Mouse (Mus musculus) heart, adult 2 months (tissue): Measurements from ENCODE around the gene Adamts20. TPM values are rescaled to one million over a fixed set of nuclear protein-coding genes. Genes with fewer than 3 reads are reported as not detected.

Source experiments
- DNase-seq, 2 experiments: peaks; one replicate each; pipeline ENCODE4 v3.0.0; 2021
- H3K27ac ChIP-seq: fragments of 200-600 bp; 2 replicates; pipeline ENCODE4 v1.8.1; 2022
- H3K27me3 ChIP-seq: fragments of 200-500 bp; 2 replicates; pipeline ENCODE4 v1.6.1; 2012; ENCODE audit warnings: mild to moderate bottlenecking, low read length, inconsistent platforms, mixed read lengths; ENCODE audit not compliant: control insufficient read depth, insufficient read depth
- H3K36me3 ChIP-seq: fragments of 200-500 bp; 2 replicates; pipeline ENCODE4 v1.6.1; 2012; ENCODE audit warnings: low read length, inconsistent platforms; ENCODE audit not compliant: control insufficient read depth, insufficient read depth
- H3K4me1 ChIP-seq: fragments of 200-500 bp; 2 replicates; pipeline ENCODE4 v1.6.1; 2011; ENCODE audit warnings: low read length; ENCODE audit not compliant: control insufficient read depth, insufficient read depth
- H3K4me3 ChIP-seq: fragments of 200-600 bp; 2 replicates; pipeline ENCODE4 v1.8.1; 2022
- H3K79me2 ChIP-seq: fragments of 200-500 bp; replicated peaks from 2 replicates; pipeline ENCODE4 v1.6.1; 2012; ENCODE audit warnings: mild to moderate bottlenecking, inconsistent platforms, low read length, moderate library complexity, mixed read lengths; ENCODE audit not compliant: control insufficient read depth, insufficient read depth
- H3K9ac ChIP-seq: fragments of 200-500 bp; 2 replicates; pipeline ENCODE4 v1.6.1; 2012; ENCODE audit warnings: low read depth, mild to moderate bottlenecking, control low read depth, inconsistent platforms, low read length, mixed read lengths
- CTCF ChIP-seq: fragments of 200-600 bp; IDR thresholded peaks from 2 replicates; pipeline ENCODE4 v1.8.1; 2022; ENCODE audit warnings: antibody characterized with exemption, mild to moderate bottlenecking, moderate library complexity
- EP300 ChIP-seq: fragments of 200-500 bp; IDR thresholded peaks from 2 replicates; pipeline ENCODE4 v1.6.1; 2011; ENCODE audit warnings: low read depth, low read length, control low read depth; ENCODE audit not compliant: insufficient read depth
- POLR2A ChIP-seq: fragments of 200-500 bp; IDR thresholded peaks from 2 replicates; pipeline ENCODE4 v1.6.1; 2011; ENCODE audit warnings: mild to moderate bottlenecking, low read depth, low read length, control low read depth; ENCODE audit not compliant: insufficient read depth
- WGBS: fragments of 180-500 bp; shearing (Covaris S2); methylation state at CpG from one replicate; pipeline ENCODE4 v1.1.7; 2018; 5-methylcytosine and 5-hydroxymethylcytosine counted together
- intact Hi-C: fragments of 180-260 bp; cut with DNase I; formaldehyde crosslinking; loops from one replicate; pipeline ENCODE4 v1.15.1; 2025
- polyA plus RNA-seq: library from polyadenylated mRNA; depleted of rRNA; stranded (reverse); fragments of >200 nt; gene quantifications from 2 replicates; pipeline ENCODE4 v1.2.3, GENCODE M21; 2012
- total RNA-seq, 2 experiments: library from RNA; stranded (reverse); gene quantifications; 2 replicates each; pipeline ENCODE4 v1.2.3; 2021

Adamts20 gene
- total and polyA plus RNA-seq, 3 experiments: 0.08 to 0.16 (median 0.09) TPM

DNA sequence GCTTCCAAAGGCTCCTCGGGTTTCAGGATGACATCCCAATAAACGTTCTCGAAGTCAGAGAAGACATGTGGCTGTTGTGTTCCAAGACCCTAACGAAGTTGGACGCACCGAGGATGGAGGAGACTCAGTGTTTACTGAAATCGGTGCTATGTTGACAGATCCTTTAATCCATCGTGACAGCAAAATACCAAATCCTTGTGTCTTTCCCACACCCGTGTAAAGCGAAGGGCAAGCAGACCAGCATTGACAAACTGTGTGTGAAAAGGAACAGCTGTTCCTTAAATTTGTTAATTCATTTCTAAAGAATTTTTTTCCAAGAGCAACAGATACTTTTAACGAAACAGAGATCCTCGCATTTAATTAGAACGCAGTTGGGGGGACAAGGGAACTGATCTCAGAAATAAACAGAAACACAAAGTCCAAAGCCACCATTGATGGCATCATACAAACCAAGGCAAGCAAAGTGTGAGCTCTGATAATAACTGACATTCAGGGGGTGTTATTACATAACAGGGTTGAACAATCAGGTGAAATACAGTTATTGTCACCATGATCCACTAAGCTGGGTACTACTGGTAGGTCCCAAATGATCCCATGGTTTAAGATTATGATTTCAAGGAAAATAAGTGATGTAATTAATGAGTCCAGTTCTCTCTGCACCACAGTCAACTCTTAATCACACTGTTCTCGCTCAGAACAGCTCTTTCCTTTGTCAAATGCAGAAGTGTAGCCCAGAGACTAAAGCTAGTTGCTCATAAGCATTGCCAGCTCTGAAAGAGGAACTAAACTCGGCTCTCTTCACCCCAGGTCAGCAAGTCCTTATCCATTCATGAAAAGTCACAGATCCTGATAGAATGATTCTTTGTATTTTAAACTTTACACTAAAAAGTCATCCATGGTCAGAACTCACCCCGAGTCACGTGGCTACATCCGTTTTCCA is 47.7 kb downstream of the Adamts20 start:
- Histone ChIP-seq H3K27ac (no peak overlapping the region), H3K79me2 (no peaks in the 10 kb centered on the region), H3K4me3 (no peak overlapping the region), H3K4me1 (no peaks in the 10 kb centered on the region), H3K9ac (no peak overlapping the region), H3K36me3 (no peaks in the 10 kb centered on the region), H3K27me3 (no peaks in the 10 kb centered on the region)
- 71% methylated on average over 18 of the region's 18 CpGs for WGBS
- no peak for TF ChIP-seq EP300
- TF ChIP-seq POLR2A: no peak
- no peak for TF ChIP-seq CTCF
- DNase-seq: no peak
- intact Hi-C loops: no loop called here

- H3K27ac ChIP-seq: no peak overlapping the region
- intact Hi-C loops: no loop called here
- WGBS: 84% methylated on average over 7 of the region's 7 CpGs
- no peak for DNase-seq
- H3K9ac ChIP-seq: no peak overlapping the region
- no peaks in the 10 kb centered on the region for H3K36me3 ChIP-seq
- TF ChIP-seq POLR2A (no peak), CTCF (no peak), EP300 (no peak)
- no peak overlapping the region for H3K4me3 ChIP-seq
- no peaks in the 10 kb centered on the region for H3K27me3 ChIP-seq
- no peaks in the 10 kb centered on the region for H3K4me1 ChIP-seq
- H3K79me2 ChIP-seq: no peaks in the 10 kb centered on the region
These were observed 55.4 kb downstream of the Adamts20 start for GRCm38 (mm10) chr15:94409832-94410231.

GRCm38 (mm10) chr15:94406364-94406763 is 58.9 kb downstream of the Adamts20 start:
- H3K27me3 ChIP-seq: peaks cover 2% of the 10 kb centered on the region; the same call in 1 of the 2 replicates
- intact Hi-C loops: no loop called here
- WGBS: 35% methylated on average over 2 of the region's 2 CpGs

DNA sequence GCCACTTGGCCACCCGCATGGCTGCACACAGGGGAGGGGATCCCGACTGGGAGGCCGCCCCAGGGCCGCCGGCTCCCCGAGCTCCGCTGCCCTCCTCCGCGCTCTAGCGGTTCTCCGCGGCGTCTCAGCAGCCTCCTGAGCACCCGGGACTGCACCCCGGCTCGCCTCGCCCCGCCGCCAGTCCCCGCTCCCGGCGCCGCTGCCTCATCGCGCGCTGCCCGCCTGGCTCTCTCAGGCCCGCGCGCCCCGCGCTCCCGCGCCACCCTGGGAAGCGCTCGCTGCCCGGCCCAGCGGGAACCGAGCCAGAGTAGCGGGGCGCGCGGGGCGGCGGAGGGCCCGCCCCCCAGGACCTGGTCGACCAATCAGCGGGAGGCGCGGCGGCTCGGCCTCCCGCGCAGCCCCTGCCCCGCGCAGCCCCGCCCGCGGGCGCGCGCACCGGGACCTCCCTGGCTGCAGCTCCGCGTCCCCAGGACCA is 61.1 kb downstream of the Adamts20 start:
- Histone ChIP-seq H3K79me2 (no peaks in the 10 kb centered on the region), H3K9ac (peak overlapping the region; percentile 42), H3K36me3 (no peaks in the 10 kb centered on the region), H3K27me3 (peaks cover 2% of the 10 kb centered on the region; the same call in 1 of the 2 replicates), H3K4me1 (no peaks in the 10 kb centered on the region), H3K4me3 (peak overlapping the region; percentile 41), H3K27ac (no peak overlapping the region)
- intact Hi-C loops: no loop called here
- DNase-seq: peak; percentile 77 to 81
- TF ChIP-seq CTCF: no peak
- no peak for TF ChIP-seq EP300
- TF ChIP-seq POLR2A: no peak
- under 1% methylated on average over 65 of the region's 65 CpGs for WGBS

More at GRCm38 (mm10) chr15:94406364-94406763, 58.9 kb downstream of the Adamts20 start:
- Histone ChIP-seq H3K79me2 (no peaks in the 10 kb centered on the region), H3K27ac (no peak overlapping the region), H3K4me3 (no peak overlapping the region), H3K4me1 (no peaks in the 10 kb centered on the region), H3K36me3 (no peaks in the 10 kb centered on the region), H3K9ac (no peak overlapping the region)
- no peak for DNase-seq
- no peak for TF ChIP-seq EP300

DNA sequence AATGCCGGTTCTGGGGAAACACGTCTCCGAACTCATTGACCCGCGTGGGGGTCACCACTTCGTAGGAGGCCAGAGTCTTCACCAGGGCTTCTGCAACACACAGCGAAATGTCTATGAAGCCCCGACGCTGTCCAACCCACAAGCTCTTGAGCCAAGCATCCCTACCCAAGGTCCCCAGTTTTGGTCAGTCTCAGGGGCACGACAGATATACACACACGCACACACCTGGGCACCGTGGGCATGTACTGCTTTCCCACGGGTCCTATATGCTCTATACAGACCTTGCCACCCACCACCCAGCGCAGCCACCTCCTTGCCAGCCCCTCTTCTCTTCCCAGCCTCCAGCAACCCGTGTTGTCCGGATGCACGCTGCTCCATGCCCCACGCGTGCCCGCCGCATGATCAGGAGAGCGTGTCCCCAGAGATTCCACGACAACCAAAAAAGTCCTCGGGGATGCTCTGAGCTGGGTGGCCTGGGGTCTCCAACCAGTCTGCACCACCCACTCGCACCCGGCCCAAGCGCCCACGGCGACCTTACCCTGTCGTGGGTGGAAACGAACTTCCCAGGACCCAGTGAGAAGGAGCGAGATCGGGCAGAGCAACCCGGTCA is 61.7 kb downstream of the Adamts20 start:
- peak overlapping the region; percentile 41 for H3K4me3 ChIP-seq
- no peaks in the 10 kb centered on the region for H3K36me3 ChIP-seq
- 2% methylated on average over 34 of the region's 34 CpGs for WGBS
- no peak for DNase-seq
- peak overlapping the region; percentile 42 for H3K9ac ChIP-seq
- intact Hi-C loops: no loop called here
- peaks cover 2% of the 10 kb centered on the region; the same call in 1 of the 2 replicates for H3K27me3 ChIP-seq
- no peaks in the 10 kb centered on the region for H3K4me1 ChIP-seq
- H3K79me2 ChIP-seq: no peaks in the 10 kb centered on the region
- H3K27ac ChIP-seq: no peak overlapping the region
- TF ChIP-seq EP300 (no peak), CTCF (no peak), POLR2A (no peak)

GRCm38 (mm10) chr15:94403018-94403417 is 62.2 kb downstream of the Adamts20 start:
- Histone ChIP-seq H3K4me1 (no peaks in the 10 kb centered on the region), H3K79me2 (no peaks in the 10 kb centered on the region), H3K27ac (no peak overlapping the region), H3K36me3 (no peaks in the 10 kb centered on the region), H3K4me3 (no peak overlapping the region), H3K27me3 (peaks cover 2% of the 10 kb centered on the region; the same call in 1 of the 2 replicates), H3K9ac (no peak overlapping the region)
- intact Hi-C loops: no loop called here
- DNase-seq: no peak
- 19% methylated on average over 15 of the region's 15 CpGs for WGBS
- TF ChIP-seq CTCF (no peak), POLR2A (no peak), EP300 (no peak)
